Mouse (Mus musculus) midbrain, postnatal 0 days (tissue): ENCODE data around the gene Pcare. TPM values are rescaled to one million over a fixed set of nuclear protein-coding genes. Genes with fewer than 3 reads are reported as not detected.
"Not testable (repeated sequence)": the region's sequence is repeated elsewhere in the genome, so short reads cannot be mapped to it uniquely, and the experiment has no call there.

ENCODE experiments used
- ATAC-seq: fragments of 200-750 bp; cut with Nextera tagmentation; 2 replicates; pipeline ENCODE4 v1.8.0; 2017; ENCODE audit warnings: moderate number of reproducible peaks, mild to moderate bottlenecking, moderate TSS enrichment, moderate library complexity; ENCODE audit not compliant: low FRiP score
- DNase-seq: peaks from one replicate; pipeline ENCODE4 v3.0.0-alpha.2; 2015; ENCODE audit warnings: low spot score
- H3K27ac ChIP-seq: fragments of 300-500 bp; sonication (generic); 2 replicates; pipeline ENCODE4 v1.5.1; 2014; ENCODE audit warnings: low read depth, mild to moderate bottlenecking, low read length, mixed read lengths
- H3K27me3 ChIP-seq: fragments of 300-500 bp; sonication (generic); 2 replicates; pipeline ENCODE4 v1.6.1; 2014; ENCODE audit warnings: low read length, control low read depth, mixed read lengths; ENCODE audit not compliant: insufficient read depth
- H3K36me3 ChIP-seq: fragments of 300-500 bp; sonication (generic); 2 replicates; pipeline ENCODE4 v1.6.1; 2014; ENCODE audit warnings: low read length, control low read depth, mixed read lengths; ENCODE audit not compliant: insufficient read depth
- H3K4me1 ChIP-seq: fragments of 300-500 bp; sonication (generic); 2 replicates; pipeline ENCODE4 v1.6.1; 2014; ENCODE audit warnings: mild to moderate bottlenecking, control low read depth, antibody characterized with exemption, low read length, mixed read lengths; ENCODE audit not compliant: insufficient read depth
- H3K4me2 ChIP-seq: fragments of 300-500 bp; sonication (generic); 2 replicates; pipeline ENCODE4 v1.6.1; 2014; ENCODE audit warnings: low read depth, mild to moderate bottlenecking, low read length, mixed read lengths; ENCODE audit not compliant: poor library complexity, severe bottlenecking
- H3K4me3 ChIP-seq: fragments of 300-500 bp; sonication (generic); 2 replicates; pipeline ENCODE4 v1.5.1; 2014; ENCODE audit warnings: low read depth, mild to moderate bottlenecking, low read length, moderate library complexity
- H3K9ac ChIP-seq: fragments of 300-500 bp; sonication (generic); replicated peaks from 2 replicates; pipeline ENCODE4 v1.6.1; 2014; ENCODE audit warnings: mild to moderate bottlenecking, low read length, moderate library complexity, mixed read lengths; ENCODE audit not compliant: poor library complexity, severe bottlenecking
- H3K9me3 ChIP-seq: fragments of 300-500 bp; sonication (generic); 2 replicates; pipeline ENCODE4 v1.6.1; 2016; ENCODE audit warnings: low read length, control low read depth
- CTCF ChIP-seq: IDR thresholded peaks from 2 replicates; pipeline ENCODE4 v1.5.1; 2016; ENCODE audit warnings: antibody characterized with exemption, mild to moderate bottlenecking
- WGBS: fragments of 180-500 bp; shearing (Covaris S2); extraction: QIAGEN DNeasy Blood & Tissue Kit; methylation state at CpG from one replicate; pipeline ENCODE4 v1.1.7; 2014; 5-methylcytosine and 5-hydroxymethylcytosine counted together
- polyA plus RNA-seq: library from polyadenylated mRNA; unstranded; fragments of >200 nt; fragmentation: Nextera tagmentation; extraction: Ambion mirVana; gene quantifications from 2 replicates; pipeline ENCODE4 v1.2.1, GENCODE M21; 2015
- total RNA-seq: library from RNA; depleted of rRNA; stranded (reverse); fragments of >200 nt; gene quantifications from 2 replicates; pipeline ENCODE4 v1.2.3, GENCODE M21; 2014

Gene Pcare
- total and polyA plus RNA-seq, 2 experiments from 2014 or later = 0.11 TPM; not detected in 1

DNA sequence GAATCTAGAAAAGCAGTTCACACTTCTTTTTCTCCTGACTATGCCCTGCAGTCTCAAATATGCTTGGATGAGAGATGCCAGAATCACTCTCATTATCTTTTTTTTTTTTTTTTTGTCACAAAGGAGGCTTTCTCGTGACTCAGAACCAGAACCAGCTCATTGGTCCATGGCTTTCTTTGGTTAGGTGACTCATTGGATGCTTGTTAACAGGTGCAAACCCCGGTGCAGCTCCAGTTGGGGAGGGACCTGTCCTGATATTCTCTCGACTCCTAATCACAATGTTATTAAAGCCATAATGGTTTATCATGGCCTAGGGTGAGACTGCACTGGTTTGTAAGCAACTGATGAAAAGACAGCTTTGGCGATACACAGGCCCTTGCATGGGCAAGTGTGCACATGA is 21.5 kb upstream of the Pcare start:
- no peaks in the 10 kb centered on the region for H3K4me1 ChIP-seq
- no peaks in the 10 kb centered on the region for H3K27me3 ChIP-seq
- no peak for TF ChIP-seq CTCF
- ATAC-seq = no peak
- WGBS = 75% methylated on average over 4 of the region's 4 CpGs
- no peak for DNase-seq
- no peak overlapping the region for H3K4me2 ChIP-seq
- no peaks in the 10 kb centered on the region for H3K36me3 ChIP-seq
- no peak overlapping the region for H3K9ac ChIP-seq
- H3K4me3 ChIP-seq = no peak overlapping the region
- 0 out of 2 replicates have a peak, but pooled peaks cover 4% of the 10 kb centered on the region for H3K9me3 ChIP-seq
- no peak overlapping the region for H3K27ac ChIP-seq

DNA sequence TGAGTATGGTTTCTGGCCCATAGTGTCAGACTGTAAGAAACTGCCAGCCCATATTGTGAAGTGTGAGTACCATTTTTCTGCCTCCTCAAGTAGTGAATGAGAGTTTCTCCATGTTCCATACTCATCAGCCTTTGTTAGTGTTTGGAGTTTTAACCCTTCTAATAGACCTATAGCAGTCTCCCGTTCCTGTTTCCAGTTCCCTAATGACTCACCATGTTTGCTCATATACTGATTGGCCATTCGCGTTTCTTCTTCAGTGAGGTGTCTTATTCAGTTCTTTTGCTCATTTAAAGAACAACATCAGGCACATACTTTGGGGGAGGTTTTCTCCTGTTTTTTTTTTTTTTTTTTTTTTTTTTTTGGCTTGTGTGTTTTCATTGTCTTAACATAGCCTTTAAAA is 18.0 kb upstream of the Pcare start:
- Histone ChIP-seq H3K4me2 (no peak overlapping the region), H3K27me3 (no peaks in the 10 kb centered on the region), H3K36me3 (no peaks in the 10 kb centered on the region), H3K4me3 (no peak overlapping the region), H3K4me1 (no peaks in the 10 kb centered on the region), H3K9me3 (no peaks in the 10 kb centered on the region), H3K9ac (no peak overlapping the region), H3K27ac (no peak overlapping the region)
- TF ChIP-seq CTCF = no peak
- 91% methylated on average over 3 of the region's 3 CpGs for WGBS
- ATAC-seq (no peak), DNase-seq (no peak)

DNA sequence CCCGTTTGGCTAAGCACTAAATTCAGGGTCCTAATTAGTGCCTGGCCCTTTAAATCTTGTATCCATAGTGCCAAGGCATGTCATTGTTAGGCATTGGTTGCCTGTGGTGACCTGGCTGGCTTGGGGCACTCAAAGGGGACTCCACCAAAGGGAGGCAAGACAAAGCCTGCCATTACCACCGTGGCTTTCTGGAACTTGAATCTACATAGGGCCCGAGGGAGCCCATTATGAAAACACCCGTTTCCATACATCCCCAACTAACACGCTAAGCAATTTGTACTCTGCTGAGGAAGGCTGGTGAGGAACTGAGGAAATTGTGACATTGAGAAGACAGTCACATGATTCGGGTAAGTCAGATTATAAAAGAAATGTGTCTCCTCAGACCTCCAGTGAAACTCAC is 16.9 kb upstream of the Pcare start:
- no peaks in the 10 kb centered on the region for H3K9me3 ChIP-seq
- no peak overlapping the region for H3K4me3 ChIP-seq
- no peak overlapping the region for H3K9ac ChIP-seq
- 12% methylated on average over 6 of the region's 6 CpGs for WGBS
- peak; percentile 62 for DNase-seq
- no peaks in the 10 kb centered on the region for H3K27me3 ChIP-seq
- no peak overlapping the region for H3K4me2 ChIP-seq
- ATAC-seq = no peak
- no peak overlapping the region for H3K27ac ChIP-seq
- no peaks in the 10 kb centered on the region for H3K36me3 ChIP-seq
- H3K4me1 ChIP-seq = no peaks in the 10 kb centered on the region
- TF ChIP-seq CTCF = no peak

DNA sequence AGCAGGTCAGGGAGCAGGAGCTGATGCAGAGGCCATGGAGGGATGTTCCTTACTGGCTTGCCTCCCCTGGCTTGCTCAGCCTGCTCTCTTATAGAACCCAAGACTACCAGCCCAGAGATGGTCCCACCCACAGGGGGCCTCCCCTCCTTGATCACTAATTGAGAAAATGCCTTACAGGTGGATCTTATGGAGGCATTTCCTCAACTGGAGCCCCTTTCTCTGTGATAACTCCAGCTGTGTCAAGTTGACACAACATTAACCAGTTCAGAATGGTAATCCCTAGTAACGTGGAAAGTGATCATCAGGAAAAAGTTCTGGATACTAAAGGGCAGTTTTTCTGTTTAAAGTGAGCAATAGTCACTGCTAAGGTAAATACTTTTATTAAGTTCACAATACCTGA is 15.5 kb upstream of the Pcare start, which contains the start of gene Clip4:
TSS of gene Clip4 (plus strand) at position 301 of the 400 bp plus-strand sequence.
- not testable (repeated sequence) for H3K9me3 ChIP-seq, H3K4me1 ChIP-seq, H3K4me2 ChIP-seq, H3K27me3 ChIP-seq, DNase-seq, H3K4me3 ChIP-seq, H3K27ac ChIP-seq, ATAC-seq, H3K9ac ChIP-seq, H3K36me3 ChIP-seq
- WGBS = 72% methylated on average over 1 of the region's 1 CpGs

DNA sequence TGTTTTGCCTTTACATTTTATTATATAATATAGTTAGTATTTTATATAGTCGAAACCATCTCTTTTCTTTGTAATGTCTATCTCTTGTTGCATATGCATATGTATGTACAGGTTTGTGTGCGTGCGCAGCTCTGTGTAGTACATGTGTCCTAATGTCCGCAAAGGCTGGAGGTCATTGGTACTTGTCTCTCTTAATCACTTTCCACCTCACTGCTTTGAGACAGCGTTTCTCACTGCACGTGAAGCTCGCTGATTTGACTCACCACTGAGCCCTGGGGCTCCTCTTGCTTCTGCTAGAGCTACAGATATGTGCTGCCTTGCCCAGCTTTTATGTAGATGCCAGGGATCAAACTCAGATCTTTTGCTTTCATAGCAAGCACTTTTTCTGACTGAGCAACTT is 7.8 kb upstream of the Pcare start:
- H3K27ac ChIP-seq = no peak overlapping the region
- H3K36me3 ChIP-seq = no peaks in the 10 kb centered on the region
- H3K27me3 ChIP-seq = no peaks in the 10 kb centered on the region
- H3K9me3 ChIP-seq = no peaks in the 10 kb centered on the region
- TF ChIP-seq CTCF = no peak
- whole genome bisulfite sequencing = 78% methylated on average over 7 of the region's 7 CpGs
- H3K9ac ChIP-seq = no peak overlapping the region
- ATAC-seq (no peak), DNase-seq (no peak)
- H3K4me2 ChIP-seq = no peak overlapping the region
- H3K4me1 ChIP-seq = no peaks in the 10 kb centered on the region
- H3K4me3 ChIP-seq = no peak overlapping the region

DNA sequence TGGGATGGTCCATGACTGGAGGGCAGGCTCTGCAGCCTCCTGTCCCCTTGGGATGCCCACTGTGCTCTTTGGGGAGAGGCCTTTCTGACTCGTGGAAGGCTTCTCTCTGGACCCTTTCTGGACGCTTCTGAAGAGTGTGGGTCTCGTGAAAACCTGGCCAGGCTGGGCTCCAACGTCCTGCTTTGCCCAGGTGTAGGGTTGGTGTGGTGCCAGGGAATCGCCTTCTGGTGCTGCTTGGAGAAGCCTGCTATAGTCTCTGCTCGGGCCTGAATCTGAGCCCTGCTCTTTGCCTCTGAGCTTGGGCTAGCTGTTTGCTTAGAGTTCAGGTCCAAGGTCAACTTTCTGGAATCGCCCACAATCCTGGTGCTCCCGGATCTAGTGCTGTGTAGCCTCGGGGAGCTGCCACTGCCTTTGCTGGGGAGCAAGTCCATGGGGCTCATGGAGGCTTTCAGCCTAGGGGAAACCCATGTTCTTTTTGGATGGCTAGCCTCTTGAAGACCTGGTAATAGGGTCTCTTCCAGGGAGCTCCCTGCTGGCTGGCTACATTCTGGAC is 3.0 kb downstream of the Pcare start:
- Histone ChIP-seq H3K9me3 (no peaks in the 10 kb centered on the region), H3K9ac (no peak overlapping the region), H3K4me2 (no peak overlapping the region), H3K36me3 (no peaks in the 10 kb centered on the region), H3K4me3 (no peak overlapping the region), H3K27me3 (no peaks in the 10 kb centered on the region), H3K27ac (no peak overlapping the region), H3K4me1 (no peaks in the 10 kb centered on the region)
- DNase-seq (no peak), ATAC-seq (no peak)
- TF ChIP-seq CTCF = no peak
- 89% methylated on average over 9 of the region's 9 CpGs for WGBS
